Mouse (Mus musculus) adrenal gland, adult 2 months (tissue): ENCODE results near the gene Slc4a1ap. TPM values are rescaled to one million over a fixed set of nuclear protein-coding genes. Genes with fewer than 3 reads are reported as not detected.
"Not testable (repeated sequence)": the region's sequence is repeated elsewhere in the genome, so short reads cannot be mapped to it uniquely, and the experiment has no call there.

ENCODE experiments used
- DNase-seq: peaks from one replicate; pipeline ENCODE4 v3.0.0; 2021
- polyA plus RNA-seq: library from polyadenylated mRNA; depleted of rRNA; stranded (reverse); fragments of >200 nt; gene quantifications from 2 replicates; pipeline ENCODE4 v1.2.3, GENCODE M21; 2012
- total RNA-seq, 2 experiments: library from RNA; stranded (reverse); gene quantifications; 2 replicates each; pipeline ENCODE4 v1.2.3; 2021

Slc4a1ap gene
- total and polyA plus RNA-seq, 3 experiments, result 13.9 to 31.2 (median 27.9) TPM

- peak; percentile 57 for DNase-seq
Observed at GRCm38 (mm10) chr5:31567951-31568657, 41.3 kb downstream of the Slc4a1ap start.

GRCm38 (mm10) chr5:31571023-31571608 is 44.3 kb downstream of the Slc4a1ap start:
- peak; percentile 80 for DNase-seq

DNA sequence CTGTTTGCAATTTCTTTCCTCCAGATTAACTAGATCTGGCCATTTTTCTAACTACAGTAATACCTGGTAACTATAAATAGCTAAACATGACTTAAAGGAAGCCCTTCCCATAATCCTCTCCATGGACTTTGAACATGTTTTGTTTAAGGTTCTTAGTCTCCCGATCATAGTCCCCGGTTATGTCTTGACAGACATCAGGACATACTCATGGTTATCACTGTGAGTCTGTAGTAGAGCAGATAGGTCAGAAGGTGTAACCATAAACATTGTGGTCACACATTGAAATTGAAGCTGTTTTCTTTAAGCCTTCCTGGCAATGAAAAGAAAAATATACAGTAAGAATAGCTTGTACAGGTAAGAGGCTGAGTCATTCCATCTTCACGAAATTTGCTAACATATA is 46.9 kb downstream of the Slc4a1ap start:
- DNase-seq, result no peak

DNA sequence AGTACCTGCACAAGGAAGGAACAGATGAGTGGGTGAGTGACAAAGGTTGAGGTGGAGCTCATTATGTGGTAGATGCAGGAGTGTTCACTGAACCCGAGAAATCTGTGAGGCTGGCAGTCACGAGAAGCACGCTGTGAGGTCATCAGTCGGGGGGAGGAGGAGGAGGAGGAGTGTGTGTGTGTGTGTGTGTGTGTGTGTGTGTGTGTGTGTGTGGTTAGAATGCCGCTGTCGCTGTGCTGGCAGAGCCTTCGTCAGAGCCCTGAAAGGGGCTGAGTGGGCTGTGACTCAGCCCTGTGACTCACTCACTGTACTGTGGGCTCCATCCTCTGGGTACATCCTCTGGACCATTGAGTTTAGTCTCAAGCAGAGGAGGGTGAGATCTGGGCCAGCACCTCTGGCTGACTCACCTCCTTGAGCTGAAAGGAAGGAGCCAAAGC is 49.8 kb downstream of the Slc4a1ap start:
- peak; percentile 89 for DNase-seq

DNA sequence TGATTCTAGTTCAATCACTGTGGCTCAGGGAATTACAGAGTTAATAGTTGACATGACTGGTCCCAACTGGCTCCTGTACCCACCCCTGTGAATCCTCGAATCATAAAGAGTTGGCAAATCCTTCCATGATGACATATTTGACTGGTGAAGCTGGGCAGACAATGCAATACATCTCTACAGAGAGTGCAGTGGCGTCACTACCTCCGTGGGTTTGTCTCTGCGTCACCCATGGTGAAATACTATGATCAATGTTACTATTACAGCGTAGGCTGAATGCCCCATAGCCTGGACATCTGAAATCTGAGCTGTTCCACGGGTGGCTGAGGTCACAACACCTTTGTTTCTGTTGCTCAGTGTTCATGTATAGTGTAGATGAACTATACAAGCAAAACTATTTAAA is 54.5 kb downstream of the Slc4a1ap start:
- DNase-seq, result no peak

DNA sequence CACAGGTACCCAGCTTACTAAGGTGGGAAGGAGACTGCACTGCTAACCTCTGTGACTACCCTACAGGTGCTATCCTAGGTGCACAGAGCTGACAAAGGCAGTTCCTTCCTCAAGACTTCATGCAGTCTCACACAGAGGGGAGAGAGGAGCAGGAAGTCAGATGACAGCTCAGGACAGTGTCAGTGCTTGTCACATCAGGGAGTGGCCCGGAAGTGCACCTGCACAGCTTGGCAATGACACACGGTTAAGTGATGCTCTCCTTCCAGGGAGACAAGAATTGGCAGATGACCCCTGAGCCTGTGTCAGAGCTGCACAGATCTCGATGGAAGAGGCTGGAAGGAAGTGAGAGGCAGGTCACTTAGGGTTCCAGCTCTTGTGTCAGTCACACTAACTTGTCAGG is 55.1 kb downstream of the Slc4a1ap start:
- DNase-seq, result no peak

- no peak for DNase-seq
Observed at GRCm38 (mm10) chr5:31583261-31583660, 56.5 kb downstream of the Slc4a1ap start.

DNA sequence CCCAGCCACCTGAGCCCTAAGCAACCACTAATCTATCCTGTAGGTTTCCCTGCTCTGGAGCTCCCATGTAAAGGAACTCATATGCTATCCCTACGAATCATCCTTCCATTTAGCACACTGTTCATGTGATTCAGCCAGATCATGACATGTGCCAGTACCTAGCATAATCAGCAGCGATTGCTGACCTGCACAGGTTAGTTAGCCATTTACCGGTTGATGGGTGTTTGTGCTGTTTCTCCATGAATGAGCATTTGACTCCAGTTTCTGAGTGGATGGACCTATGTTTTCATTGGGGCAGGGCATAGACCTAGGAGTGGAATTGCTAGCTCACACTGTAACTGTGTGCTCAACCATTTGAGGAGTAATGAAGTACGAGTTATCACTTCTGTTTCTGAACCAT is 58.7 kb downstream of the Slc4a1ap start:
- DNase-seq, result no peak

- DNase-seq, result no peak
Observed at GRCm38 (mm10) chr5:31588016-31588415, 61.2 kb downstream of the Slc4a1ap start.

GRCm38 (mm10) chr5:31588672-31589071 is 61.9 kb downstream of the Slc4a1ap start:
- not testable (repeated sequence) for DNase-seq

DNA sequence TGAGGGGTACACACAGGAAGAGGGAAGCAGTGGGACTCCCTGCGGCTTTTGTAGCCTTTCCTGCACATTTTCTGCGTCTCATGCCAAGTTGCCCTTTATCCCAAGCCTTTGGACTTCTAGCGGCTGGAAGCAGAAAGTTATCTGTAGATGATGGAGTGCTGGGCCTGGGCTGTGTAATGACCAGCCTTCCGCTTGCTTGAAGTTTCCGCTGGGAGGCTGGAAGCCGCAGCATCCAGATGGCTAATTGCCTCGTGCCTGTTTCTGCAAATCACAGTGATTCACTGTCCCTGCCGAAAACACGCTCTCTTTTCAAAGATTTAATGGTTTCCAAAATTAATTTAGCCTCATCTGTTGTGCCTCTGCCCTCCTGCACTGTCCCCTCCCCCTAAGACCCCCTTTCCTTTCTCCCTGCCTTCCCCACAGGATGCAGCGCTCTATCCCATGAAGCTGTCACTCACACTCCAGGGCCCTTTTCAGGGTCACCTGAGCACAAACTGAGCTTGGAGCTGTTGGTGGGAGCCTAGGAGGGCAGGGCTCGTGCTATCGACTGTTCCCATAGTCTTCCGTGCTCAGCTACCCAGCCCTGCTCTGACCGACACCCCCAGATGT is 63.0 kb downstream of the Slc4a1ap start:
- no peak for DNase-seq

- DNase-seq, result no peak
Observed at GRCm38 (mm10) chr5:31591122-31591521, 64.3 kb downstream of the Slc4a1ap start.

DNA sequence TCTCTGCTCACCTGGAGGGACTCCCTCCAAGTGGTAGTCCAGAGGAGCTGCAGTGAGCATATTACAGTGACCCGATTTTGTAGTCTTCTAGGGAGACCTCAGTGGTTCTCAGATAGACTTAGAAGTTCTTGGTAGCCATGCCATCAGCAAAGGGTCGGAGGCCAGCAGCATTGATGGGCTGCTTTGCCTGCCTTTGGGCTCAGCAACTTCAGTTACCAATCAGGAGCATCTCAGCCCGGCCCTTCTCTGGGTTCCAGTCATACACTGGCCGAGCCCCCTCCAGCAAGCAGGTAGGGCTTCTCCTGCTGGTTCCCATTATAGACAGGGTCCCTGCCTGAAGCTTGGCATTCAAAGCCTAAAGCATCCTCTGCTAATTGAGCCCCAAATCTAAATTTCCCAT is 69.1 kb downstream of the Slc4a1ap start:
- DNase-seq, result no peak

GRCm38 (mm10) chr5:31596481-31597429 is 70.0 kb downstream of the Slc4a1ap start, which contains the start of gene Mrpl33:
Gene Mrpl33 (plus strand): TSS chr5:31596935.
- peak; percentile 81 for DNase-seq

GRCm38 (mm10) chr5:31597430-31597944 is 70.7 kb downstream of the Slc4a1ap start:
- no peak for DNase-seq

GRCm38 (mm10) chr5:31598121-31598520 is 71.3 kb downstream of the Slc4a1ap start:
- DNase-seq, result peak; percentile 45

DNA sequence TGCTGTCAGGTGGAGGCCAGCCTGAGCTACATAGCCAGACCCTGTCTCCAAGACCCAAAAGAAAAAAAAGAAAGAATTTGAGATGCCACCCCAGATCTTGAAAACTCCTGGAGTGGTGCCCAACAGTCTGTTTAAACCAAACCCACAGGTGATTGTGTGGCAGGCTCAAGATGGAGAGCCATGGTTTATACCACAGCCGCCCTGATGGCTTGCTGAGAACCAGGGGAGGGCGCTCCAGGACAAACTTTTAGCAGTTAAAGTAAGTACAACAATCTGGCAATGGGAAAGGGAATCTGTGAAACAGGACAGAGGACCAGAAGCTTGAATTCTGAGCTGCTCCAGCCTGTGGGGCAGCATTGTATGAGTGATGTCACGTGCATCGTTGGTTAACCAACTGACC is 71.8 kb downstream of the Slc4a1ap start:
- peak; percentile 76 for DNase-seq

DNA sequence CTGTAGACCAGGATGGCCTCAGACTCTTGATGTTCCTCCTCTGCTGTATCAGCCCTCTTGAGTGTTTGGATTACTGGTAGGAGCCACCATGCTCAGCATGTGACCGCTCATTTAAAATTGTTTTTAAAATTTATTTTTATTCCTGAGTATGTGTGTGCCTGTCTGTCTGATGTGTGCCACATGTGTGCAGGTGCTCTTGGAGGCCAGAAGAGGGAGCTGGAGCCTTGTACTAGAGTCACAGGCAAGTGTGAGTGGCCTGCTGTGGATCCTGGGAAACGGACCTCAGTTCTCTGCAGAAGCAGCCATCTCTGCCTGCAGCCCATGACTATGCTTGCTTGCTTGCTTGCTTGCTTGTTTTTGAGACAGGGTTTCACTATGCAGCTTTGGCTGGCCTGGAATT is 72.4 kb downstream of the Slc4a1ap start:
- no peak for DNase-seq

DNA sequence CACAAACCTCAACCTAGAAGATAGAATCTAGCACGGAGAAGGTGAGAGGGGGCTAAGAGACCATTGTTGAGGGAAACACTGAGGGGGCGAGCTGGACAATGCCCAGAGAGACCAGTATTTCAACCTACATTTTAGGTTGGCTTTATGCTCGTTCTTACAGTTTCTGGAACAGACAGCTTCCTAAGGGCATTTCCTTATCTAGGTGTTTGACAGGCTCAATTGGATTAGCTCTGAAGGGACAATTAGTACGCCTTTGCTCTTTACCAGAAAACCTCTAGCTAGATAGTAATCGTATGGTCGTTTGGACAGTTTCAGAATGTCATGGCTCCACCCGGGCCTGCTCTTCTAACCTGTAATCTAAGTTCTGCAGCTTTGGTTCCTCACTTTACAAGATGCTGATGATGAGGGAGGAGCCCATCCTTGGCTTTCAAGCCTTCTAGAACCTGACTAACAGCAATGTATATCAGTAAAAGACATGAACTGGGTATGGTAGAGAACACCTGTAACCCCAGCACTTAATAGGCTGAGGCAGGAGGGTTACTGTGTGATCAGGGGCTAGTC is 74.4 kb downstream of the Slc4a1ap start:
- no peak for DNase-seq

- peak; percentile 92 for DNase-seq
Observed at GRCm38 (mm10) chr5:31602377-31602776, 75.6 kb downstream of the Slc4a1ap start.

DNA sequence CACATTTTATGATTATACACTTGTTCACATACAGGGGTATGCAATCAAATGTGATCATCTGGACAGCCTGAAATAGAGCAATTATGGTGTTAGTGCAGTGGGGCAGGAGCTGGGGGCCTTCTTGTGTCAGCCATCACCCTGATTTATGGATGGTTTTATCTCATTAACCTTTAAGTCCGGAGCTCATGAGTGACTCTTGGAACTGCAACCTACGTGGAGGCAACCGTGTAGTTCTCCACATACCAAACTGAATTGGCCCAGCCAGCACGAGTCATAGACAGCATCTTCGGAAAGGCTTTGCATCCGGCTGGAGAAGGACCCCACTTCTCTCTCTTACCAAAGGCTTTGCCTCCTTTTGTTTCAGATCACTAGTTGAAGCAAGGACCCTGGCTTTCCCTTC is 77.0 kb downstream of the Slc4a1ap start:
- DNase-seq, result peak; percentile 72

GRCm38 (mm10) chr5:31606151-31606550 is 79.4 kb downstream of the Slc4a1ap start:
- DNase-seq, result peak; percentile 70
